Mouse (Mus musculus) heart, embryonic 11.5 days (tissue): ENCODE data around the gene Nrcam. TPM values are rescaled to one million over a fixed set of nuclear protein-coding genes. Genes with fewer than 3 reads are reported as not detected.

Experiments
- ATAC-seq: fragments of 200-750 bp; cut with Nextera tagmentation; replicated peaks from 2 replicates; pipeline ENCODE4 v1.8.0; 2017; ENCODE audit warnings: moderate library complexity; ENCODE audit not compliant: insufficient number of reproducible peaks, low FRiP score, low TSS enrichment
- H3K27ac ChIP-seq: fragments of 300-500 bp; sonication (generic); 2 replicates; pipeline ENCODE4 v1.5.1; 2014; ENCODE audit warnings: mild to moderate bottlenecking, low read depth, low read length
- H3K27me3 ChIP-seq: fragments of 300-500 bp; sonication (generic); 2 replicates; pipeline ENCODE4 v1.6.1; 2014; ENCODE audit warnings: mild to moderate bottlenecking, low read length, mixed read lengths; ENCODE audit not compliant: control insufficient read depth, insufficient read depth
- H3K36me3 ChIP-seq: fragments of 300-500 bp; sonication (generic); 2 replicates; pipeline ENCODE4 v1.6.1; 2014; ENCODE audit warnings: mild to moderate bottlenecking, low read length, moderate library complexity, mixed read lengths; ENCODE audit not compliant: control insufficient read depth, insufficient read depth
- H3K4me1 ChIP-seq: fragments of 300-500 bp; sonication (generic); 2 replicates; pipeline ENCODE4 v1.6.1; 2014; ENCODE audit warnings: low read length; ENCODE audit not compliant: control insufficient read depth, insufficient read depth
- H3K4me2 ChIP-seq: fragments of 300-500 bp; sonication (generic); 2 replicates; pipeline ENCODE4 v1.6.1; 2014; ENCODE audit warnings: mild to moderate bottlenecking, moderate library complexity
- H3K4me3 ChIP-seq: fragments of 300-500 bp; sonication (generic); 2 replicates; pipeline ENCODE4 v1.5.1; 2014; ENCODE audit warnings: low read depth, low read length
- H3K9ac ChIP-seq: fragments of 300-500 bp; sonication (generic); 2 replicates; pipeline ENCODE4 v1.6.1; 2014; ENCODE audit warnings: mild to moderate bottlenecking, low read depth, low read length, moderate library complexity
- H3K9me3 ChIP-seq: fragments of 300-500 bp; sonication (generic); replicated peaks from 2 replicates; pipeline ENCODE4 v1.6.1; 2016; ENCODE audit warnings: low read length; ENCODE audit not compliant: control insufficient read depth
- WGBS: fragments of 180-500 bp; shearing (Covaris S2); extraction: QIAGEN DNeasy Blood & Tissue Kit; methylation state at CpG from one replicate; pipeline ENCODE4 v1.1.7; 2014; ENCODE audit not compliant: insufficient replicate concordance; 5-methylcytosine and 5-hydroxymethylcytosine counted together
- polyA plus RNA-seq: library from polyadenylated mRNA; unstranded; fragments of >200 nt; fragmentation: Nextera tagmentation; extraction: Ambion mirVana; gene quantifications from 2 replicates; pipeline ENCODE4 v1.2.1, GENCODE M21; 2014

Gene Nrcam
- polyA plus RNA-seq, 1 experiment from 2014 or later: 0.84 TPM

DNA sequence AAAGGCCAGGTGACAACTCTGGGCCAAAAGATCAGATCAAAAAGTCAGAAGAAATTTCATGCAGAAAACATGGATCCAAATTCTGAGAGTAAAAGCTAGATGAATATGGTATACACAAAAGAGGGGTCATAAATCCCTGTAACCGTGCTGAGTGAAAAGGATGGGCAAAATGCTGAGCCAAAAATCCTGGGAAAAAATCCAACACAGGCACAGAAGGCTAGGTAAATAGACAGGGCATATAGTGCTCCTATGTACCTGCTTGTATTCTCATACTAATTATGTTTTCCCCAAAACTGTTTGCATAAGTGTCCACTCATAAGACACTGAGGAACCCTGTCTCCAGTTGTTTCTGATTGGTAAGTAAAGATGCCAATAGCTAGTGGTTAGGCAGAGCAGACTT is 288.8 kb downstream of the Nrcam start:
- Histone ChIP-seq H3K9me3 (no peaks in the 10 kb centered on the region), H3K4me3 (no peak overlapping the region)
- WGBS: 79% methylated on average over 1 of the region's 1 CpGs

DNA sequence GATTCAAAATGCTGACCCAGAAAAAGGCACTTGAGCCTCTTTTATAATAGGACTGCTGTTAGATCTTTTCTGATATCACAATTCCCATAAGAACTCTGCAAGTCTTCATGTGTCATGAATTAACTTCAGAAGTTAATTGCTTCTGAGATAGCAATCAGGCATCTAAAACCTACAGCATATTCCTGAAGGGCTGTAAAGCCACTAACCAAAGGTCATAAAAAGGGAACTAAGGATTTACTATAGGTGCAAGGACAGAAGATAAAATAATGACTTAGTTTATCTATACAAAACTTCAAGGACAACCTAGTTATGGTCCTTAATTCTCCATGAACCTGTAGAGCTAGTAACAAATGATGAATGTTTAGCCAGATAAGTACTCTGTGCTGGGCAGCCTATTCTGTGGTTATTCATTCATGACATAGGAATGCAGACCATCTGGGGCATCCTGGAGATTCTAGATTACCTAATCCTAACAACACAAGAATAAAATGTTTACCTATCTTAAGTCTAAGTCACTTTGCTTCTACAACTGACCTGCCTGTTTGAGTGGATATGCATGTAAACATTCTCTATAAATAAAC is 310.7 kb downstream of the Nrcam start:
- no peaks in the 10 kb centered on the region; the same call in 1 of the 2 replicates for H3K4me1 ChIP-seq
- H3K4me2 ChIP-seq: no peak overlapping the region
- no peak for ATAC-seq

More for the DNA sequence above, 288.8 kb downstream of the Nrcam start:
- ATAC-seq: no peak
- H3K27me3 ChIP-seq: no peaks in the 10 kb centered on the region
- no peak overlapping the region for H3K4me2 ChIP-seq
- no peak overlapping the region for H3K9ac ChIP-seq
- H3K4me1 ChIP-seq: no peaks in the 10 kb centered on the region
- H3K36me3 ChIP-seq: no peaks in the 10 kb centered on the region
- no peak overlapping the region for H3K27ac ChIP-seq

DNA sequence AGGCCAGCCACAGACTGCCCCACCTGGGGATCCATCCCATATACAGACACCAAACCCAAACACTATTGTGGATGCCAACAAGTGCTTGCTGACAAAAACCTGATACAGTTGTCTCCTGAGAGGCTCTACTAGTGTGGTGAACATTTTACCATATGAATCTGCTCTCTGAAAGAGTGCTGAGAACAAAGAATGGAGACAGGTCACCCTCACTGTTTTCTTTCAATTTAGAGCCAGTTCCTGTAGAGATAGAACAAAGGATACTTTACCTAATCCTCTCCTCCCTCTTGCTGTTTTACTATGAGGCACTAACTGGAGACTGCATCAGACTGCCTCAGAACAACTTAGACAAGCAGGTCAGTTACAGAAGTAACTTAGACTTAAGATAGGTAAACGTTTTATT is 311.9 kb downstream of the Nrcam start:
- no peaks in the 10 kb centered on the region for H3K36me3 ChIP-seq
- no peaks in the 10 kb centered on the region for H3K9me3 ChIP-seq
- no peaks in the 10 kb centered on the region; the same call in 1 of the 2 replicates for H3K4me1 ChIP-seq
- ATAC-seq: no peak
- no peak overlapping the region for H3K27ac ChIP-seq
- 24% methylated on average over 1 of the region's 1 CpGs for WGBS
- no peak overlapping the region for H3K9ac ChIP-seq
- no peaks in the 10 kb centered on the region for H3K27me3 ChIP-seq
- no peak overlapping the region for H3K4me3 ChIP-seq
- no peak overlapping the region for H3K4me2 ChIP-seq

More for the DNA sequence above, 310.7 kb downstream of the Nrcam start:
- H3K9ac ChIP-seq: no peak overlapping the region
- H3K36me3 ChIP-seq: no peaks in the 10 kb centered on the region
- no peaks in the 10 kb centered on the region for H3K9me3 ChIP-seq
- H3K27me3 ChIP-seq: no peaks in the 10 kb centered on the region
- H3K4me3 ChIP-seq: no peak overlapping the region
- H3K27ac ChIP-seq: no peak overlapping the region

Other genes starting within 250 kb of the Nrcam start
- 29.2 and 37.0 TPM in 2 replicates for gene Dnajb9, start 118.6 kb upstream of the Nrcam start, polyA plus RNA-seq
- gene Pnpla8, start 107.5 kb upstream of the Nrcam start, polyA plus RNA-seq: 54.6 and 55.5 TPM in 2 replicates